Mouse (Mus musculus) heart, postnatal 0 days (tissue): Measurements from ENCODE around the gene Madcam1. TPM values are rescaled to one million over a fixed set of nuclear protein-coding genes. Genes with fewer than 3 reads are reported as not detected.
A peak's percentile ranks its signal among the peaks of the same experiment; 100 is the strongest.

ENCODE experiments used
- ATAC-seq: fragments of 200-750 bp; cut with Nextera tagmentation; 2 replicates; pipeline ENCODE4 v1.8.0; 2017; ENCODE audit warnings: low read depth, moderate number of reproducible peaks, moderate library complexity; ENCODE audit not compliant: insufficient read depth
- DNase-seq: peaks from one replicate; pipeline ENCODE4 v3.0.0-alpha.2; 2016; ENCODE audit warnings: low spot score
- H3K27ac ChIP-seq: fragments of 300-500 bp; sonication (generic); 2 replicates; pipeline ENCODE4 v1.5.1; 2014; ENCODE audit warnings: low read depth, mild to moderate bottlenecking
- H3K27me3 ChIP-seq: fragments of 300-500 bp; sonication (generic); 2 replicates; pipeline ENCODE4 v1.6.1; 2014; ENCODE audit warnings: low read length, mixed read lengths; ENCODE audit not compliant: control insufficient read depth, insufficient read depth
- H3K36me3 ChIP-seq: fragments of 300-500 bp; sonication (generic); replicated peaks from 2 replicates; pipeline ENCODE4 v1.6.1; 2014; ENCODE audit warnings: low read length, mixed read lengths; ENCODE audit not compliant: control insufficient read depth, insufficient read depth
- H3K4me1 ChIP-seq: fragments of 300-500 bp; sonication (generic); 2 replicates; pipeline ENCODE4 v1.6.1; 2014; ENCODE audit warnings: antibody characterized with exemption; ENCODE audit not compliant: control insufficient read depth, insufficient read depth
- H3K4me2 ChIP-seq: fragments of 300-500 bp; sonication (generic); 2 replicates; pipeline ENCODE4 v1.6.1; 2014; ENCODE audit warnings: low read depth, mild to moderate bottlenecking, low read length, moderate library complexity
- H3K4me3 ChIP-seq: fragments of 300-500 bp; sonication (generic); 2 replicates; pipeline ENCODE4 v1.5.1; 2014; ENCODE audit warnings: low read depth, low read length
- H3K9ac ChIP-seq: fragments of 300-500 bp; sonication (generic); replicated peaks from 2 replicates; pipeline ENCODE4 v1.6.1; 2014; ENCODE audit warnings: low read depth, low read length, mixed read lengths
- H3K9me3 ChIP-seq: fragments of 300-500 bp; sonication (generic); replicated peaks from 2 replicates; pipeline ENCODE4 v1.6.1; 2016; ENCODE audit warnings: low read length; ENCODE audit not compliant: control insufficient read depth
- CTCF ChIP-seq: IDR thresholded peaks from 2 replicates; pipeline ENCODE4 v1.5.1; 2016; ENCODE audit warnings: antibody characterized with exemption, control low read depth, low read depth
- EP300 ChIP-seq: IDR thresholded peaks from 2 replicates; pipeline ENCODE4 v1.6.1; 2016; ENCODE audit warnings: antibody characterized with exemption, low read depth
- WGBS: fragments of 180-500 bp; shearing (Covaris S2); extraction: QIAGEN DNeasy Blood & Tissue Kit; methylation state at CpG from one replicate; pipeline ENCODE4 v1.1.7; 2014; 5-methylcytosine and 5-hydroxymethylcytosine counted together
- polyA plus RNA-seq: library from polyadenylated mRNA; unstranded; fragments of >200 nt; fragmentation: Nextera tagmentation; extraction: Ambion mirVana; gene quantifications from 2 replicates; pipeline ENCODE4 v1.2.1, GENCODE M21; 2015
- total RNA-seq: library from RNA; depleted of rRNA; stranded (reverse); fragments of >200 nt; gene quantifications from 2 replicates; pipeline ENCODE4 v1.2.3, GENCODE M21; 2014; ENCODE audit warnings: low replicate concordance

Gene Madcam1
- total and polyA plus RNA-seq, 2 experiments from 2014 or later = 1.3 TPM; not detected in 1

- 72% methylated on average over 5 of the region's 5 CpGs for WGBS
- no peak for TF ChIP-seq CTCF
- TF ChIP-seq EP300 = no peak
- H3K9me3 ChIP-seq = no peaks in the 10 kb centered on the region
Measured at GRCm38 (mm10) chr10:79628377-79628776, 36.0 kb upstream of the Madcam1 start.

GRCm38 (mm10) chr10:79631432-79631831, 32.9 kb upstream of the Madcam1 start:
- H3K4me1 ChIP-seq = no peaks in the 10 kb centered on the region
- ATAC-seq (no peak), DNase-seq (no peak)
- WGBS = 75% methylated on average over 4 of the region's 4 CpGs
- no peak overlapping the region for H3K4me2 ChIP-seq
- TF ChIP-seq CTCF (no peak), EP300 (no peak)
- H3K27ac ChIP-seq = no peak overlapping the region
- no peak overlapping the region for H3K4me3 ChIP-seq
- H3K9ac ChIP-seq = no peak overlapping the region
- H3K27me3 ChIP-seq = peaks cover 5% of the 10 kb centered on the region
- H3K9me3 ChIP-seq = no peaks in the 10 kb centered on the region
- no peaks in the 10 kb centered on the region for H3K36me3 ChIP-seq

More at GRCm38 (mm10) chr10:79628377-79628776, 36.0 kb upstream of the Madcam1 start:
- DNase-seq (no peak), ATAC-seq (no peak)
- H3K9ac ChIP-seq = no peak overlapping the region
- H3K4me2 ChIP-seq = no peak overlapping the region
- no peak overlapping the region for H3K27ac ChIP-seq
- peaks cover 5% of the 10 kb centered on the region; the same call in 1 of the 2 replicates for H3K27me3 ChIP-seq
- H3K4me1 ChIP-seq = no peaks in the 10 kb centered on the region
- no peak overlapping the region for H3K4me3 ChIP-seq
- H3K36me3 ChIP-seq = no peaks in the 10 kb centered on the region

GRCm38 (mm10) chr10:79633006-79633777, 31.2 kb upstream of the Madcam1 start:
- no peaks in the 10 kb centered on the region for H3K4me1 ChIP-seq
- H3K9ac ChIP-seq = no peak overlapping the region
- 72% methylated on average over 17 of the region's 17 CpGs for WGBS
- no peak for TF ChIP-seq EP300
- H3K27me3 ChIP-seq = peaks cover 23% of the 10 kb centered on the region
- no peak overlapping the region for H3K27ac ChIP-seq
- DNase-seq (no peak), ATAC-seq (no peak)
- H3K36me3 ChIP-seq = no peaks in the 10 kb centered on the region
- no peak overlapping the region for H3K4me3 ChIP-seq
- no peaks in the 10 kb centered on the region for H3K9me3 ChIP-seq
- no peak overlapping the region for H3K4me2 ChIP-seq

GRCm38 (mm10) chr10:79636287-79636686, 28.1 kb upstream of the Madcam1 start:
- Histone ChIP-seq H3K9me3 (no peaks in the 10 kb centered on the region), H3K27me3 (peaks cover 43% of the 10 kb centered on the region), H3K4me3 (no peak overlapping the region), H3K27ac (no peak overlapping the region), H3K4me2 (no peak overlapping the region), H3K4me1 (no peaks in the 10 kb centered on the region), H3K9ac (no peak overlapping the region), H3K36me3 (no peaks in the 10 kb centered on the region)
- ATAC-seq = no peak
- 82% methylated on average over 8 of the region's 8 CpGs for WGBS
- TF ChIP-seq CTCF (no peak), EP300 (no peak)
- DNase-seq = no peak

- Histone ChIP-seq H3K27ac (no peak within 1 kb of the TSS), H3K9ac (peak within 1 kb of the TSS; percentile 46), H3K4me3 (peak within 1 kb of the TSS; percentile 67), H3K4me1 (no peaks in the 10 kb centered on the region), H3K36me3 (no peaks in the 10 kb centered on the region), H3K4me2 (peak within 1 kb of the TSS; percentile 97), H3K9me3 (no peaks in the 10 kb centered on the region), H3K27me3 (peaks cover 43% of the 10 kb centered on the region)
- no peak for TF ChIP-seq EP300
- TF ChIP-seq CTCF = no peak
- under 1% methylated on average over 86 of the region's 116 CpGs for WGBS
- no peak for DNase-seq
- peak; percentile 32; the same call in 1 of the 2 replicates for ATAC-seq
Measured at GRCm38 (mm10) chr10:79637128-79638110, 26.9 kb upstream of the Madcam1 start, which contains the start of gene Shc2. TSS of gene Shc2 (minus strand) at chr10:79637918.
